Mouse (Mus musculus) heart, embryonic 15.5 days (tissue): ENCODE measurements around the gene Catsperz. TPM values are rescaled to one million over a fixed set of nuclear protein-coding genes. Genes with fewer than 3 reads are reported as not detected.
"Not testable (repeated sequence)": the region's sequence is repeated elsewhere in the genome, so short reads cannot be mapped to it uniquely, and the experiment has no call there.

Experiments
- ATAC-seq: fragments of 200-750 bp; cut with Nextera tagmentation; replicated peaks from 2 replicates; pipeline ENCODE4 v1.8.0; 2017; ENCODE audit warnings: low read depth, moderate TSS enrichment; ENCODE audit not compliant: insufficient number of reproducible peaks, insufficient read depth, low FRiP score
- H3K27ac ChIP-seq: fragments of 300-500 bp; sonication (generic); 2 replicates; pipeline ENCODE4 v1.5.1; 2015; ENCODE audit warnings: mild to moderate bottlenecking, inconsistent platforms
- H3K27me3 ChIP-seq: fragments of 300-500 bp; sonication (generic); 2 replicates; pipeline ENCODE4 v1.6.1; 2015; ENCODE audit warnings: inconsistent platforms
- H3K36me3 ChIP-seq: fragments of 300-500 bp; sonication (generic); 2 replicates; pipeline ENCODE4 v1.6.1; 2015; ENCODE audit warnings: mild to moderate bottlenecking, inconsistent platforms
- H3K4me1 ChIP-seq: fragments of 300-500 bp; sonication (generic); replicated peaks from 2 replicates; pipeline ENCODE4 v1.6.1; 2015; ENCODE audit warnings: inconsistent platforms
- H3K4me2 ChIP-seq: fragments of 300-500 bp; sonication (generic); 2 replicates; pipeline ENCODE4 v1.6.1; 2015; ENCODE audit warnings: inconsistent platforms, mild to moderate bottlenecking, moderate library complexity
- H3K4me3 ChIP-seq: fragments of 300-500 bp; sonication (generic); 2 replicates; pipeline ENCODE4 v1.5.1; 2015; ENCODE audit warnings: mild to moderate bottlenecking, inconsistent platforms
- H3K9ac ChIP-seq: fragments of 300-500 bp; sonication (generic); 2 replicates; pipeline ENCODE4 v1.6.1; 2015; ENCODE audit warnings: mild to moderate bottlenecking, inconsistent platforms
- H3K9me3 ChIP-seq: fragments of 300-500 bp; sonication (generic); replicated peaks from 2 replicates; pipeline ENCODE4 v1.6.1; 2016; ENCODE audit warnings: inconsistent platforms
- WGBS: fragments of 180-500 bp; shearing (Covaris S2); methylation state at CpG from one replicate; pipeline ENCODE4 v1.1.7; 2015; ENCODE audit warnings: mixed read lengths; 5-methylcytosine and 5-hydroxymethylcytosine counted together
- polyA plus RNA-seq: library from polyadenylated mRNA; unstranded; fragments of >200 nt; fragmentation: Nextera tagmentation; extraction: Ambion mirVana; gene quantifications from 2 replicates; pipeline ENCODE4 v1.2.1, GENCODE M21; 2015

Gene Catsperz
- polyA plus RNA-seq, 1 experiment from 2014 or later, result 1.9 TPM

DNA sequence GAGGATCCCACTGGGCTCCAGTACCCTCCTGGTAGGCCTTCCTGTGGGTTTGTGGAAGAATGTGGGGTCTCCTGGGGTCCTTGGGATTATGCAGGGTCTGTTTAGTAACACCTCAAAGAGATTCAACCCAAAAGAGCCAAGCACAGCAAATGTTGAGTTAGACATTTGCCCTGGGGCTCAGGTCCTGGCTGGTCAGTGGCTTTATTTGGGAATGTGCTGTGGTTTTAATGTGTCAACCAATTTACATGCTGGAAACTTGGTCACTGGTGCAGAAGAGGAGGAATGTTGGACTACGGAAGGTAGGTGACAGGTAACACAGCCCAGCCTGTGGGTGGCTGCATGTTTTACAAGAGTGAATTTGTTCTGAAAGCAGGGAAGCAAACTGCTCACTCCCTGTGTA lies 22.1 kb downstream of the Catsperz start:
- WGBS, result 96% methylated on average over 1 of the region's 1 CpGs
- no peaks in the 10 kb centered on the region for H3K27me3 ChIP-seq
- ATAC-seq, result no peak
- H3K4me2 ChIP-seq, result no peak overlapping the region
- H3K27ac ChIP-seq, result no peak overlapping the region
- H3K36me3 ChIP-seq, result peaks cover 22% of the 10 kb centered on the region; the same call in 1 of the 2 replicates
- H3K9me3 ChIP-seq, result no peaks in the 10 kb centered on the region
- H3K4me3 ChIP-seq, result no peak overlapping the region
- no peak overlapping the region for H3K9ac ChIP-seq
- H3K4me1 ChIP-seq, result peaks cover 12% of the 10 kb centered on the region

DNA sequence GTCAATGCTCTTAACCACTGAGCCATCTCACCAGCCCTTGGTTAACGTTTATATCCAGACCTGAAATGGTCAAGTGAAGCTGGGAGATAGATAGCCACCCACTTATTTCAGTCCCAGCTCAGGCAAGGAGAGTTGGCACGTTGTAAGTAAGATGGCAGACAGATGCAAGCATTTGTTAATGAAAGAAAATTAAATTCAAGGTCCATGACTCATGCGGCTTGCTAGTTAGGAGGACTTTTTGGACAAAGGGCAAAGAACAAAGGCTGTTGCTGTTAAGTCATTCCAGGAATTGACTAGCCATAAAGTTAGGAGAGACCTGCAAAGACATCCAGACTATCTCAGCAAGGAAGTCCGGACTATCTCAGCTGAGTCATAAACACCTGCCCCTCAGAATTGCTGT lies 25.5 kb downstream of the Catsperz start:
- Histone ChIP-seq H3K4me1 (no peaks in the 10 kb centered on the region), H3K9ac (no peak overlapping the region), H3K4me3 (no peak overlapping the region), H3K27ac (no peak overlapping the region), H3K9me3 (no peaks in the 10 kb centered on the region; the same call in 1 of the 2 replicates), H3K27me3 (no peaks in the 10 kb centered on the region), H3K4me2 (no peak overlapping the region), H3K36me3 (0 out of 2 replicates have a peak, but pooled peaks cover under 1% of the 10 kb centered on the region)
- WGBS, result 81% methylated on average over 4 of the region's 4 CpGs
- no peak for ATAC-seq

DNA sequence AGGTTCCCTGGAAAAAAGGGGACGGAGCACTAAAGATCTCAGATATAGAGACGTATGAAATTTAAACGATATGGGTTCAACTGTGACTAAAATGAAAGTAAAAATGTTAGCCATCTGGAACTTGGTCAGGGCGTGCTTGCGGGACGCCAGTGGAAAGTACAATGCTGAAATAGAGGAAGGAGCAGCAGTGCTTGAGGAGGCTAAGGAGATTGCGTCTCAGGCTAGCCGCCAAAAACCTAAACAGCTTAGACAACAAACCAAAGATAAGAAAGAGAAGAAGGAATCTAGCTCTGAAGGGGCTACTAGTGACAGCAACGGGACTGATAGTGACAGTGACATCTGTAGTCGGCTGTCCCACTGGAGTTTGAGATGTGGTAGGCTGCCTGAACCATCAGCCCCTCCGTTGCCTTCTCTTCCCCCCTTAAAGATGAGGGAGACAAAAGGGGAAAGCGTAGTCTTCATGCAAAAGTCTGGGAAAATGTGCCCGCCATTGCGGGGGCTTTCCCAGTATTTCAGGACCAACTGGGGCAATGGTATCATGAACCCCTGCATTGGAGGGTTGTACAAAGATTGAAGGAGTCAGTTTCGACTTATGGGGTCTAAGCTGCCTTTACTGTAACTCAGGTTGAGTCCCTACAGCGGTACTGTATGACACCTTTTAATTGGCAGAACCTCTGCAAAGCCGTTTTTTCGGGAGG lies 29.4 kb downstream of the Catsperz start:
- not testable (repeated sequence) for H3K4me3 ChIP-seq, H3K4me1 ChIP-seq, H3K9ac ChIP-seq, H3K4me2 ChIP-seq, H3K9me3 ChIP-seq, ATAC-seq, H3K27me3 ChIP-seq, H3K27ac ChIP-seq, H3K36me3 ChIP-seq
- WGBS, result 70% methylated on average over 18 of the region's 18 CpGs

DNA sequence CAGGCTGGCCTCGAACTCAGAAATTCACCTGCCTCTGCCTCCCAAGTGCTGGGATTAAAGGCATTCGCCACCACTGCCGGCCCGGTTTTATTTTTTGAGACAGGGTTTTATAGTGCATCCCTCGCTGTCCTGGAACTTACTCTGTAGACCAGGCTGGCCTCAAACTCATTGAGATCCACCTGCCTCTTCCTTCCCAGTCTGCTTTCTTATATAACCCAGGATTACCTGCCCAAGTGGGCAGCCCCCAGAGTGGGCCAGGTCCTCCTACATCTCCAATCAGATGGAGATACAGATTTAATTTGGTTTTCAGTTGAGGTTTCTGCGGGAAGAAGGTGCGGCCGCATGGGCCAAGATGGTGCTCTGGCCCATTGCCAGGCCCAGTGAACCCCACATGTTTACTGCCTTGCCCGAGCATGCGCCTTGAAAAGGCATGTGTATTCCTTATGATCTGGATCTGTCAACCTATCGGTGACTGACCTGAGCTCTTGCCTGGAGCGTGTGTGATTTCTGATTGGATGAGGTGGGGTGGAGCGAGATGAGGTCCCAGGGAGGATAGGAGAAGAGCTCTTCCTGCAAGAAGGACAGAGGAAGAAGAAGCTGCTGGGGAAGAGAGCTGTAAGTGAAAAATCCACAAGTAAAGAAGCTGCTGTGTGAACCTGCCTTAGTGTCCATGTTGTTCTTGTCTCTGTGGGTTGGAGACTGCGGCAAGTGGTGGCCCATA lies 31.3 kb downstream of the Catsperz start:
- Histone ChIP-seq H3K4me2 (no peak overlapping the region), H3K27me3 (no peaks in the 10 kb centered on the region), H3K4me3 (no peak overlapping the region), H3K36me3 (no peaks in the 10 kb centered on the region), H3K4me1 (no peaks in the 10 kb centered on the region), H3K27ac (no peak overlapping the region), H3K9ac (no peak overlapping the region), H3K9me3 (no peaks in the 10 kb centered on the region; the same call in 1 of the 2 replicates)
- 94% methylated on average over 14 of the region's 14 CpGs for WGBS
- no peak for ATAC-seq

DNA sequence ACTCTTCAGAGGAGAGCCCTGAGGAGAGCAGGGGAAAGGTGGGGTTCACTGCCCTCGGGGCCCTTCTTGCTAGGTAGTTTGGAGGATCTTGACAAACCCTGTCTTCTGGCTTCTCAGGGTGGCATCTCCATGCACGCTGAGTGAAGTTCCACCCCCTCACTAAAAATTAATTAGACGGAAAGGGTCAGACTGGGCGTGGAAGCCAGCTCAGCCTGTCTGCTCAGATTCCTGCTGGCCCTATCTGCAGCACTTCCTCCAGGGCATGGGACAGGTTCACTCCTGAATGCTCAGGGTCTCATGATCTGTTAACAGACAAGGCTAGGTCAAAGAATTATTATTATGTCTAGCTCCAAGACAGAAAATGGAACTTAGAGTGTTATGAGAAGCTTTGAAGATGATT lies 32.7 kb downstream of the Catsperz start:
- WGBS, result 55% methylated on average over 4 of the region's 4 CpGs
- H3K27me3 ChIP-seq, result no peaks in the 10 kb centered on the region
- no peaks in the 10 kb centered on the region; the same call in 1 of the 2 replicates for H3K9me3 ChIP-seq
- H3K27ac ChIP-seq, result no peak overlapping the region
- no peaks in the 10 kb centered on the region for H3K36me3 ChIP-seq
- no peak for ATAC-seq
- no peak overlapping the region for H3K4me2 ChIP-seq
- H3K9ac ChIP-seq, result no peak overlapping the region
- H3K4me3 ChIP-seq, result no peak overlapping the region
- H3K4me1 ChIP-seq, result no peaks in the 10 kb centered on the region

DNA sequence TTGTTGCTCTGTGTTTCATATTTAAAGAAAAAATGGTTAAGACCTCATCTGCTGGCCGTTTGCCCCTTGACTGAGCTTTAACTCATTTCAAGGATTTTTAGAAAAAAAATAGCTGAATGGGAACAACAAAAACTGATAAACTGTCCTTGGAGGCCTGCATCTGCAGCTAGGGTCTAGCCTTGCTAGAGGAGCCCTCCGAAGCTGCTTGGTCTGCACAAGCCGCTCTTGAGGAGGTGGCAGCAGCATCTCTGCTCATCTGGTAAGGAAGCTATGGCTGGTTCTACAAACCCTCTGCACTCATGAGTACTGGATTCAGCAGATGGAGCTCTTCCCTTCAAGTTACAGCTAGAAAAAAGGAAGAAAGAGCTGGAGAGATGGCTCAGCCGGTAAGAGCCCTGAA lies 47.2 kb downstream of the Catsperz start:
- Histone ChIP-seq H3K4me3 (no peak overlapping the region), H3K9me3 (no peaks in the 10 kb centered on the region), H3K27me3 (no peaks in the 10 kb centered on the region), H3K27ac (no peak overlapping the region), H3K9ac (no peak overlapping the region), H3K36me3 (no peaks in the 10 kb centered on the region), H3K4me2 (no peak overlapping the region), H3K4me1 (no peaks in the 10 kb centered on the region)
- 82% methylated on average over 4 of the region's 4 CpGs for WGBS
- no peak for ATAC-seq

DNA sequence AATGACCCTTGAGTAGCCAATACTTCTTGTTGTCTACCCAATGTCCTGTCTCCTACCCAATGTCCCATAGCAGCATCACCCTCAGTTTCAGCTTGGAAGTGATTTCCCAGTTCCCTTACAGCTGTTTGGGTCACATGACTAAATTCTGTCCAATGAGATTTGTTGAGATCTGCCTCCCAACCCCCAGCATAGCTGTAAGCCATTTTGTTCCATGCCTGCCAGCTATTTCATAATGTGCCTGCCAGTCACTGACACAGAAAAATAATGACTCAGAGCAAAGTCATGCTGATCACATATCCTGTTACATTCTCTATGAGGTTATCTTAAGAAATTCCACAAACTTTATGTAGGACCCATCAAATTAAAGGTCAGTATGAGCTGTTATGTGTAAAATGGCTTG lies 48.4 kb downstream of the Catsperz start:
- no peak for ATAC-seq
- no peaks in the 10 kb centered on the region for H3K36me3 ChIP-seq
- no peak overlapping the region for H3K4me3 ChIP-seq

DNA sequence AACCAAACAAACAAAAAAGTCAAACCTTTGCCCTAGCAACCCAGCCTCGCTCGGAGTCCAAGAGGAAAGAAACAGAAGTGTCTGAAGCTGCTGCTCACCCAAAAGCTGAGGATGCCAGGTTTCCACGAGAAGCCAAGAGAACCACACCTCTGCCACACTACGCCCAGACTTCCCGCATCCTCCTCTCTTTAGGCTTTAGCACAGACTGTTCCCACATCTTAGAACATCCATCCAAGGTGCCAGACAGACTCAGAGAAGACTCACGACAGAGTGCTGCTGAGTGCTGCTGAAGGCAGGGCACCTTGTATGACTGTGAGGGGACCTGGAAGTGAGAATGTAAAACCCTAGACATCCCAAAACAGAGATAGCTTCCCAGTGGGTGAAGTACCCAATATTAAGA lies 49.3 kb downstream of the Catsperz start:
- Histone ChIP-seq H3K9me3 (no peaks in the 10 kb centered on the region), H3K4me3 (no peak overlapping the region), H3K9ac (no peak overlapping the region), H3K27ac (no peak overlapping the region), H3K36me3 (no peaks in the 10 kb centered on the region), H3K27me3 (no peaks in the 10 kb centered on the region), H3K4me1 (0 out of 2 replicates have a peak, but pooled peaks cover 3% of the 10 kb centered on the region), H3K4me2 (no peak overlapping the region)
- WGBS, result 81% methylated on average over 6 of the region's 6 CpGs
- no peak for ATAC-seq

More for the DNA sequence above, 48.4 kb downstream of the Catsperz start:
- H3K4me1 ChIP-seq, result 0 out of 2 replicates have a peak, but pooled peaks cover under 1% of the 10 kb centered on the region
- H3K27me3 ChIP-seq, result no peaks in the 10 kb centered on the region
- H3K9ac ChIP-seq, result no peak overlapping the region
- H3K27ac ChIP-seq, result no peak overlapping the region
- no peak overlapping the region for H3K4me2 ChIP-seq
- H3K9me3 ChIP-seq, result no peaks in the 10 kb centered on the region

DNA sequence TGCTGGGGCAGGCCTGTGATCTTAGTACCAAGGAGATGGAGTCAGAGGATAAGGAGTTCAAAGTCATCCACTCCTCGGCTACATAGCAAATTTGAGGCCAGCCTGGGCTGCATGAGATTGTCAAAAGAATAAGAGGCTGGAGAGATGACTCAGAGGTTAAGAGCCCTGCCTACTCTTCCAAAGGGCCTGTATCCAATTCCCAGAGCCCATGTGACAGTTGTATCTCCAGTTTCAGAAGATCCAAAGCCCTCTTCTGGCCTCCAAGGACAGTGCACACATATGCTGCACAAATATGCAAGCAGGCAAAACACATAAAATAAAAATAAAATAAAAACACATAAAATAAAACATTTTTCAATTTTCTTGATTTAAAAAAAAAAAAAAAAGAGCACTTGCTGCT lies 50.9 kb downstream of the Catsperz start:
- Histone ChIP-seq H3K4me2 (no peak overlapping the region), H3K9ac (no peak overlapping the region), H3K4me3 (no peak overlapping the region), H3K4me1 (0 out of 2 replicates have a peak, but pooled peaks cover 5% of the 10 kb centered on the region), H3K9me3 (no peaks in the 10 kb centered on the region), H3K27ac (no peak overlapping the region), H3K36me3 (no peaks in the 10 kb centered on the region), H3K27me3 (no peaks in the 10 kb centered on the region)
- WGBS, result 50% methylated on average over 1 of the region's 1 CpGs
- no peak for ATAC-seq

DNA sequence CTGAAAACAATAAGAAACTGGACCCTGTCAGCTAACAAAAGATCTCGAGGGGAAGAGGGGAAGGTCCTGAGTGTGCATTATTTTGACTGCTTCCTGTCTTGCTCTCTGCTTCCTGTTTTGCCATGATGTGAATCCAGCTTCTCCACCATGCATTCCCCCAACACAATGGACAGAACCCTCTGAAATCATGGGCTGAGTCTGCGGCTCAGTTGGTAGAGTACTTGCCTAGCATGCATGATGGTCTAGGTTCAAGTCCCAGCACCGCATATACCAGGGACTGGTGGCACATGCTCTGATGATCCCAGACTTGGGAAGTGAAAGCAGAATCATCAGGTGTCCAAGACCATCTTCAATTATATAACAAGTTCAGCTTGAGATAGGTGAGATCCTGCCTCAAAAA lies 52.5 kb downstream of the Catsperz start:
- no peaks in the 10 kb centered on the region for H3K36me3 ChIP-seq
- no peak for ATAC-seq
- H3K9me3 ChIP-seq, result no peaks in the 10 kb centered on the region
- 0 out of 2 replicates have a peak, but pooled peaks cover 8% of the 10 kb centered on the region for H3K4me1 ChIP-seq
- H3K4me2 ChIP-seq, result no peak overlapping the region
- WGBS, result 66% methylated on average over 3 of the region's 3 CpGs
- no peaks in the 10 kb centered on the region for H3K27me3 ChIP-seq
- H3K9ac ChIP-seq, result no peak overlapping the region
- no peak overlapping the region for H3K4me3 ChIP-seq
- H3K27ac ChIP-seq, result no peak overlapping the region
